Mouse (Mus musculus): Measurements from ENCODE around the gene Reep3. TPM values are rescaled to one million over a fixed set of nuclear protein-coding genes. Genes with fewer than 3 reads are reported as not detected.
A peak's percentile ranks its signal among the peaks of the same experiment; 100 is the strongest.
"Not testable (repeated sequence)": the region's sequence is repeated elsewhere in the genome, so short reads cannot be mapped to it uniquely, and the experiment has no call there.

The Reep3 gene
- polyA plus RNA-seq, 1 experiment: 0.05 TPM

DNA sequence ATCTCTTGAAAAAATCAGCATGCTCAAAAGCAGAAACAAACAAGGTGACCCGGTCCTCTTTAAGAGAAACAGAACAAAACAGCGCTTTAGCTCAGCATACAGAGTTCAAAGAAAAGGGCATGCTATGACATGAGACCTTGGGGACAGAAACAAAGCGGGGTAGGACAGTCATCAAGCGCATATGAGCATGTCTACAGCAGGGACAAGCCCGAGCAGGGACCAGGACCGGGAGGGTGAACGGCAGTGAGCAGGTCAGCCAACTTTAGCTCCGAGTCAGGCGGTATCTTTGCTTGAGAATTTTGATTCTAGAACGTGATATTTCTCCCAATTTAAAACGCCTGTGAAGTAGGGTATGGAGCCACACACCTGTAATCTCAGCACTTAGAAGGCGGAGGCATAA lies 86.2 kb downstream of the Reep3 start:
- no peaks in the 10 kb centered on the region for H3K4me1 ChIP-seq (ENCODE audit: control insufficient read depth)

DNA sequence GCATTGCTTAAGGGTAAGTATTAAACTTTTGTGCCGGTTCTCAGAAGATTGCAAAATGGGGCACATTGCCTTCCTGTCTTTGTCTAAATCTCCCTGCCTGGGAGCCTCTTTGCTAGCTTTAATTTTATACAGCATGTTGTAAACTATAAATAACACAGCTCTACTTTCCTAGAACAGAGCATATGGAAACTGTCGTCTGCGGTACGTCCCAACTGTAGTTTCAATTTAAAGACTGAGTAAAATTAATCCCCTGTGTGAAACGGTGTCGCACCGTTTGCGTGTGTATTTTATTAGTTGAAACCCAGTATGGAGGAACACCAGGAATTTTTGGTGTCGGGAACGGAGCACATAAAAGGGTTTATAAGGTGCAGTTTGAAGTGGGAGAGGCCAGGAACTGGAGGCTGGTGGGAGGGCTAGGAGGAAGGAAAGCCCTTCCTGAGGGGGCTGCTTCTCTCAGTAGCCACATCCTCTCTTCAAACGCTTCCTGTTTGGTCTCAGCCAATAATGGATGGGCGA lies 92.2 kb downstream of the Reep3 start:
- Histone ChIP-seq H3K4me1 (ENCODE audit: control insufficient read depth) (peaks cover 25% of the 10 kb centered on the region), H3K36me3 (ENCODE audit: control insufficient read depth) (no peaks in the 10 kb centered on the region), H3K4me3 (replicated peaks) (peak overlapping the region; percentile 55), H3K9me3 (ENCODE audit: control insufficient read depth, low read length) (peaks cover 6% of the 10 kb centered on the region), H3K27me3 (ENCODE audit: control insufficient read depth) (peaks cover 31% of the 10 kb centered on the region)
- TF ChIP-seq GATA1 (IDR thresholded peaks at IDR 0.05; ENCODE audit: low read length) (no peak), TAL1 (IDR thresholded peaks at IDR 0.05; ENCODE audit: low read length) (no peak)

More for the DNA sequence above, 86.2 kb downstream of the Reep3 start:
- Histone ChIP-seq H3K36me3 (ENCODE audit: control insufficient read depth) (peaks cover 2% of the 10 kb centered on the region; the same call in 1 of the 2 replicates), H3K4me3 (replicated peaks) (no peak overlapping the region), H3K9me3 (ENCODE audit: control insufficient read depth, low read length) (no peaks in the 10 kb centered on the region), H3K27me3 (ENCODE audit: control insufficient read depth) (no peaks in the 10 kb centered on the region)
- TF ChIP-seq TAL1 (IDR thresholded peaks at IDR 0.05; ENCODE audit: low read length) (no peak), GATA1 (IDR thresholded peaks at IDR 0.05; ENCODE audit: low read length) (no peak)

DNA sequence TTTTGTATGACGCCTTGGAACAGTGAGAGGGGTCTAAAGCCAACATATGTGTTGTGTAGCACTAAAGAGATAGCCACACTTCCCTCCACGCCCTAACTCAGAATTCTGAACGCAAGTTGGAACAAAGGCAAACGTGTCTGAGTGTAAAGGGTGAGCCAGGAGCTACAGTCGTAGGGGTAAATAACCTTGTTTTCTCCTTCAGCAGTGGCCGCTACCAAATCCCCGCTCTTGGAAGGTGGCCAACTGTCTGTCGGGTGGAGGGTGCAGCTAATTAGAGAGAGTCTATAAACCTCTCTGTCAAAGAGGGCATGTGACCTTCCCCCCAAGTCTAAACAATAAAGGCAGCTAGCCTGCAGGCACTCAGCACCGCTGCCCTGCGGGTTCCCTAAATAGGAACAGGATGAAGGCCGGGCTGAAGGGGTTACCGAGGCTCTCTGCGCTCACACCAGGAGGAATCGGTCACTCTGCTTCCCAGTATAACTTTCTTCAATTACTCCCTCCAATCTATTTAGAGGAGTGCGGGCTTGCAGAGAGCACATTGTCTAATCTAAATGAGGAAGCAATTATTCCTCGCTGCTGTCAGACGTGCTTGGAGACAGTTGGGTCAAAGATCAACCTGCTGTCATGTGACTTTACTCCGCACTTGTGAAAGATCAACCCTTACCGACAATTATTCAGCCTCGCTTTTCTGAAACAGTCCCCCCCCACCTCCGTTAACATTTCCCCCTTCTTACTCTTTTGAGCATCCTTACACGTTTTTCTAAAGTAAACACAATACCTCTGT lies 92.8 kb downstream of the Reep3 start:
- H3K4me3 ChIP-seq (replicated peaks): peak overlapping the region; percentile 55
- H3K9me3 ChIP-seq (ENCODE audit: control insufficient read depth, low read length): peaks cover 6% of the 10 kb centered on the region
- TF ChIP-seq TAL1 (IDR thresholded peaks at IDR 0.05; ENCODE audit: low read length) (no peak), GATA1 (IDR thresholded peaks at IDR 0.05; ENCODE audit: low read length) (no peak)
- H3K27me3 ChIP-seq (ENCODE audit: control insufficient read depth): peaks cover 31% of the 10 kb centered on the region
- peaks cover 25% of the 10 kb centered on the region for H3K4me1 ChIP-seq (ENCODE audit: control insufficient read depth)
- no peaks in the 10 kb centered on the region for H3K36me3 ChIP-seq (ENCODE audit: control insufficient read depth)

DNA sequence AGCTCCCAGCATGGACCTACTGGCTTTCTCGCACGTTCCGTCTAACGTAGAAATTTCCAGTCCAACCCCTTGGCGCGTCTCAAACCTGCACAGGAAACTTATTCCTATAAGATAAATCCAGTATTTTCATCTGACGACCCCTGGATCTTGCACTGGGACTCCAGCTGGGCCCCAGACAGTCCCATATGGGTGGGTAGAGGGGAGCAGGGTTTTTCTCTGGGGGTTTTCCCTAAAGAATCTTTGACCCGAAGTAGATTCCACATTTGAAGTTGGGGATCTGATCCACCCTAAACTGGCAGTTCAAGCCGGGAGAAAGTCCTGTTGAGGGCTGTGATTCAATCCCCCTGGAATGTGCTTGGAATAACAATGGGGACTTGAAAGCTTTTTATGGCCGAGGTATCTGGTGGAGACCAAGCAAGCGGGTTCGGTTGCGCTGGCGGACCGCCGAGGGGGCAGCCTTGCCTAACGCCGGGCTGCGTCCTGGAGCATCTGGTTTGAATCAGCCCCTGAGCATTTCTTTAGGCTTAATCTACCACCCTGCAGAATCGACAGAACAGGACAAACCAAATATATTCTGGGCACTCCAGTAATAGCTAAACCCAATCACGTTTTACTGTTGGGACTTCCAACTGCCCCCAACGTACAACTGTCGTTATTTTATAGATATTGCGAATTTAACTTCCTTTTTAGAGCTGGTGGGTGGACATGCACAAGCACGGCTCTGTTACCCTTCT lies 93.6 kb downstream of the Reep3 start:
- TF ChIP-seq TAL1 (IDR thresholded peaks at IDR 0.05; ENCODE audit: low read length) (no peak), GATA1 (IDR thresholded peaks at IDR 0.05; ENCODE audit: low read length) (no peak)
- H3K4me3 ChIP-seq (replicated peaks): peak overlapping the region; percentile 55
- H3K36me3 ChIP-seq (ENCODE audit: control insufficient read depth): no peaks in the 10 kb centered on the region
- peaks cover 25% of the 10 kb centered on the region for H3K4me1 ChIP-seq (ENCODE audit: control insufficient read depth)
- H3K9me3 ChIP-seq (ENCODE audit: control insufficient read depth, low read length): peaks cover 6% of the 10 kb centered on the region
- peaks cover 31% of the 10 kb centered on the region for H3K27me3 ChIP-seq (ENCODE audit: control insufficient read depth)

DNA sequence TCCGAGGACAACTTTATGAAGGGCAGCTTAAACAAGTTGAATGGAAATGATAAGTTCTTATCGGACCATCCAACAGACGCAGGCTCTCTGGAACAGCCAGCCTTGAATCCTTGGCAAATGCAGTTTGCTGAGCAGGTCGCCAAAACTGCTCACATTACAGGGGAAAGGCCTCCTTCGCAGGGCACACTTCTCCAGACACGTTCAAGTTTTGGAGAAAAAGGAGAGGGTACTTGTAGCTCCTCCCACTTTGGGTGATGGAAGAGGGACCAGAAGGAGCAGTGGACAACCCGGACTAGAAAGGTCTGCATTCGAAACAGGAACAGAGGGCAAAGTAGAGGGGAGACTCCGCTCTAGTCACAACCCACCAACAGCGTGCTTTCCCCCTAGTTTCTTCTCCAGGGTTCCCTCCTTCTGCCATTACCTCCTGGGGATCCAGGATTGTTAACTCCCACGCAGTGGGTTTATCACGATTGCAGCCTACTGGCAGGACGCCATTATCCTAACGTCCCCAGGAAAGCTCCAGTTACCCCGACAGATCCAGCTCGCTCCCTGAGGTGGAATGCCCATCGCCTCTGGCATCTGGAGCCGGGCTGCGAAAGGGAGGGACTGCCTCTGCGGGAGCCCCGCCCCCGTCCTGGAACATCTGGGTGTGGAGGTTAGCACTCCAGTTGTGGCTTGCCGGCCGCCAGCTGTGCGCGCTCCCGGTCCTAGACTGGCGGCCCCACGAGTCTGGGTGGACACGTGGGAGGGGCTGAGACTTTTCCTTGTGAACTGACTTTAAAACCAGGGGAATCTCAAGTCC lies 94.3 kb downstream of the Reep3 start:
- Histone ChIP-seq H3K4me3 (replicated peaks) (peak overlapping the region; percentile 55), H3K4me1 (ENCODE audit: control insufficient read depth) (peaks cover 25% of the 10 kb centered on the region), H3K9me3 (ENCODE audit: control insufficient read depth, low read length) (peaks cover 6% of the 10 kb centered on the region), H3K36me3 (ENCODE audit: control insufficient read depth) (no peaks in the 10 kb centered on the region), H3K27me3 (ENCODE audit: control insufficient read depth) (peaks cover 31% of the 10 kb centered on the region)
- TF ChIP-seq TAL1 (IDR thresholded peaks at IDR 0.05; ENCODE audit: low read length): no peak
- no peak for TF ChIP-seq GATA1 (IDR thresholded peaks at IDR 0.05; ENCODE audit: low read length)

DNA sequence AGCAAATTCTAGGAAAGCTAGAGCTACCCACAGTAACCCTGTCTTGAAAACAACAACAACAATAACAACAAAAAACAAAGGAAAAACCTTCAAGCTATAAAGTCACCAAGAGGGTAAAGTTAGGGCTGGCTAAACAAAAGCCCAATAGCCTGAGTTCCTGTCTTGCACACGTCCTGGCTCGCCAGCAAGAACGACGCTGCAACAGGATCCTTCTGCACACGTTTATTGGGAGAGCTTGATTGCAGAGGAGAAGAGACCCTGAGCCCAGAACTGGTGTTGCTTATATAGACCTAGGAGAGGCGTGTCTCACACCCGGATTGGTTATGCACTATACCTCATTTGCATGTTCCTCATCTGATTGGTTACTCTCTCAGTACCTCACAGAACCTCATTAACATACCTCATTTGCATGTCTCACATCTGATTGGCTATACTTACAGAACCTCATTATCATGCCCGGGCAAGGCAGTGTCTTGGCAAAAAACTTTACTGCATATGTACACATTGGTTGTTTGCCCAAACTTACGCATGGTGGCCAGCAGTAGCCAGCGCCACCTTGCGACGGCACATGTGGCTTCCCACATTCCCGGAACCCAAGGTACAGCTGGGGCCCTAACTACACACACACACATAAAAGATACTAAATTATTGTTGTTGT lies 95.7 kb downstream of the Reep3 start:
- Histone ChIP-seq H3K27me3 (ENCODE audit: control insufficient read depth) (peaks cover 31% of the 10 kb centered on the region), H3K4me1 (ENCODE audit: control insufficient read depth) (peaks cover 25% of the 10 kb centered on the region)
- H3K36me3 ChIP-seq (ENCODE audit: control insufficient read depth); H3K4me3 ChIP-seq (replicated peaks); H3K9me3 ChIP-seq (ENCODE audit: control insufficient read depth, low read length): not testable (repeated sequence)

DNA sequence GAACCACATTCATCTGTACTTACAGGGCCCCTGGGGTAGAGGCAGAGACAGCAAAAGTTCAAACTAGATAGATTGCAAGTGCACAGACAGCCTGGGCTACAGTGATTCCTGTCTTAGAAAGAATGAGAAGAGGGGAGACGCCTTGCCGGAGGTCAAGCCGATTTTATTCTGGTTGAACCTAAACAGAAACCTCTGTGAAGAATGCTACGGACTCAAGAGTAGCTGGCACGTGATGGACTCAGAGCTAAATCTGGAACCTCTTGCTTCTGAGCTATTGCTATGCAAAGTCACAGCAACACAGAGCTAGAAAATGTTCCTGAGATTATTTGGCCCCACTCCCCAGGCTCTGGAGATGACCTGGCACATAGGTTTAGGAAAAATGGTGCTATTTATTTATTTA lies 96.6 kb downstream of the Reep3 start:
- Histone ChIP-seq H3K9me3 (ENCODE audit: control insufficient read depth, low read length) (peaks cover 6% of the 10 kb centered on the region), H3K36me3 (ENCODE audit: control insufficient read depth) (no peaks in the 10 kb centered on the region), H3K27me3 (ENCODE audit: control insufficient read depth) (peaks cover 31% of the 10 kb centered on the region), H3K4me1 (ENCODE audit: control insufficient read depth) (peaks cover 25% of the 10 kb centered on the region), H3K4me3 (replicated peaks) (no peak overlapping the region)
- no peak for TF ChIP-seq TAL1 (IDR thresholded peaks at IDR 0.05; ENCODE audit: low read length)

DNA sequence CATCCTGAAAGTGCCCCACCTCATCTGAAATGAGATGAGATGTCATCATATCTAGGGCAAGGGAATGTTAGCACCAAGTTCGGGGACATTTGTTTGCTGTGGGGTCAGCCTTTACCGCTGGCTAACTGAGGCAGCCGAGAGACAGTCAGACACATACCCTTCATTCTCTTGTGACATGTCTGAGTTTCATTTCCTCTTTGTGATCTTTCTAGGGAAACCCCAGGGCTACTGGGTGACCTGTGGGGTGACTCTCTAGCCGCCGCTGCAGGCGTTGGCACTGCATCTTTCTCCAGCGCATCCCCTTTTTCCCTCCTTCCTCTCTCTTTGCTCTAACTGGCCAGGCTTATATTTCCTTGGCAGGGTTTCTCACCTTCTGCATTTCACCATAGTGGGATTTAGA lies 98.0 kb downstream of the Reep3 start:
- TF ChIP-seq TAL1 (IDR thresholded peaks at IDR 0.05; ENCODE audit: low read length) (no peak), GATA1 (IDR thresholded peaks at IDR 0.05; ENCODE audit: low read length) (no peak)
- no peak overlapping the region for H3K4me3 ChIP-seq (replicated peaks)
- peaks cover 22% of the 10 kb centered on the region for H3K4me1 ChIP-seq (ENCODE audit: control insufficient read depth)
- peaks cover 6% of the 10 kb centered on the region for H3K9me3 ChIP-seq (ENCODE audit: control insufficient read depth, low read length)
- H3K27me3 ChIP-seq (ENCODE audit: control insufficient read depth): peaks cover 17% of the 10 kb centered on the region
- H3K36me3 ChIP-seq (ENCODE audit: control insufficient read depth): no peaks in the 10 kb centered on the region
